Mouse (Mus musculus) lung, postnatal 25 days (tissue): ENCODE measurements around the gene Gfy.

Experiments
- DNase-seq: peaks from one replicate; pipeline ENCODE4 v3.0.0; 2022; ENCODE audit warnings: low spot score

Gene Gfy

DNA sequence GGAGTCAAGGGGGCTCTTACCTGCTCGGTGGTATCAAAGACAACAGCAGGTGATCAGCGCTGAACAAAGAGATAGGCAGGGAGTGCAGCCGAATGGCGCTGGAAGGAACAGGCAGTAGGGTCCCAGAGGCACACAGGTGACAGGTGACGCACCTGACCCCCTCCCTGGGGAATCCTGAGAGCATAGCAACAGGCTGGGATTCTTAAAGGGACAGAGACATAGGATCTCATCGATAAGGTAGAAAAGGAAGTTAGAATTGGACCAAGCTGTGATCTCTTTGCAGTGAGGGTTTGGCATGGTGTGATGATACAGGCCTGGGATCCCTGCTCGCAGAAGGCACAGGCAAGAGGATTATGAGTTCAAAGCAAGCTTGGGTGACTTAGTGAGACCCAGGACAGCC is at the start of gene Gfy:
Gene Gfy (minus strand): TSS at position 101 of the 400 bp plus-strand sequence.
- no peak for DNase-seq

DNA sequence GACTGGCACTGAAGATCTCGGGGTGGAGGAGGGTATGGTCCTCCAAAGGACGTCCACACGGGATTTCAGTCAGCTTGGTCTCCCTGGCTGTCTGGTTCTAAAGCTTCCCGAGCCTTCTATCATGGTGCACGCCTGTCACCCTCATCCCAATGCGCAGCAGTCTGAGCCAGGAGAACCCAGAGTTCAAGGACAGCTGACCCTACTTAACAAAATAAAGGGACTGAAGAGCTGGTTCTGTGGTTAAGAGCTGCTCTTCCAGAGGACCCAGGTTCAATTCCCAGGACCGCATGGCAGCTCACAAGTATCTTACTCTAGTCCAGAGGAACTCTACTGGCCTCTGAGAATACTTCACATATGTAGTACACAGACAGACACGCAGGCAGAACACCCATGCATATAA is 49.7 kb upstream of the Gfy start:
- no peak for DNase-seq

DNA sequence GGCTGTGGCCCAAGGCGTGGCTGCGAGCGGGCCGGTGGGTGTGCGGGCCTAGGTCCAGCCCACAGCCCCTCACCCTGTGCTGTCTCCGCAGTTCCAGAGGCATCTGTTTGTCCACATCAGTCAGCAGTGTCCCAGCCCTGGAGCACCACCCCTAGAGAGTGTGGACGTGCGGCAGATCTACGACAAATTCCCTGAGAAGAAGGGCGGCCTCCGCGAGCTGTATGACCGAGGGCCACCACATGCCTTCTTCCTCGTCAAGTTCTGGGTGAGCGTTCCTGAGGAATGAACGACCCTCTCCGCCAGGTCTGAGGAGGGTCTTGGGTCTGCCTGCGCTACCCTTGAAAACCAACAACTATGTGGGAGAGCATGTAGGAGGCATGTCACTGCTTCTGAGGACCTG is 49.2 kb upstream of the Gfy start:
- no peak for DNase-seq

DNA sequence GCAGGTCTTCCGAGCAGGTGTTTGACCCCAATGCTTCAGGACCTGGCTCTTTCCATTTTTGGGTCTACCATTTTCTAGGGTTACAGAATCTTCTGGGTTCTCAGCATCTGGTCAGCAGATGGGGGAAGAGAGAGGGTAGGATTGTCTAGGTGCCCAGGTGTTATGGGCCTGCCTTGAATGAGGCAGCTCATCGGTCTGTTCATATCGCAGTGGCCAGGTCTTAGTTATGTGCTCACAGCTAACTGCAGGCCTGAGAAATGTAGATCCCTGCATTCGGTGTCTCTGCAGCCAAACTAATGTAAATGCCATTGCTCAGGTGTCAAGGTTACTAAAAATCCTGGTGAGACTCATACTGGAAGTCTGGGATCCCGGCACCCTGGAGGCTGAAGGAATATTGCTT is 47.1 kb upstream of the Gfy start:
- no peak for DNase-seq

DNA sequence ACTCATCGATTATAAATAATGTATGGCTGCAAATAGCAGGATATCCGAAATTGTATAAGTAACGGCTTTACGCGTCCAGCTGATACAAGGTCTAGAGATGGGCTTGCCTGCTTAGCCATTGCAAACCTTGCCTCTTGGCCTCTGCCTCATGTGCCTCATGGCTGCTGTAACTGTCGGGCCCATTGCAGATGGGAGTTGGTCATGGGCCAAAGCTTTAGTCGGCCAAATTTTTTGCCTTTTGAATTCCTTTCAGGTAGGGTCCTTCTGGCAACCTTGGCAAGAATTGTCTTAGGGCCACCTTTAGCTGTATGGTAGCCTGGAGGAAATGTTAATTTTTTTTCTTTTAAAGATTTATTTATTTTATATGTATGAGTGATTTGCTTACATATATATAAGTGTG is 45.5 kb upstream of the Gfy start:
- DNase-seq: no peak

DNA sequence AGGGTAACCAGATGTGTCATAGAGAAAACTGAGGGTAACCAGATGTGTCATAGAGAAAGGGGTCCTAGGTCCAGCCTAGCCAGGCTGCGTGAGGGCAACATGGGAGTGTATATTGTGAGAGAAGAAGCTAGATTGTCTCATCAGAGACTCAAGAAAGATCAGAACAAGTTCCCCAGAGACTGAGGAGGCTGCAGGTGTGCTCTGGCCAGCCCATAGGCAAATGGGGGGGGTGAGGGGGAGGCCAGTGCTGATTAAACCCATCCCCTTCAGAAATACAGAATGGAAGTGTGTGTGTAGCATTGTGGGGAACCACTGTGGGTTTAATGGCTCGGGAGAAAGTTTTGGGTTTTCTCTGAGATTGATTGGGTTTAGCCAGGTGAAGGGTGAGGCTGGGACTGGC is 42.3 kb upstream of the Gfy start:
- no peak for DNase-seq

DNA sequence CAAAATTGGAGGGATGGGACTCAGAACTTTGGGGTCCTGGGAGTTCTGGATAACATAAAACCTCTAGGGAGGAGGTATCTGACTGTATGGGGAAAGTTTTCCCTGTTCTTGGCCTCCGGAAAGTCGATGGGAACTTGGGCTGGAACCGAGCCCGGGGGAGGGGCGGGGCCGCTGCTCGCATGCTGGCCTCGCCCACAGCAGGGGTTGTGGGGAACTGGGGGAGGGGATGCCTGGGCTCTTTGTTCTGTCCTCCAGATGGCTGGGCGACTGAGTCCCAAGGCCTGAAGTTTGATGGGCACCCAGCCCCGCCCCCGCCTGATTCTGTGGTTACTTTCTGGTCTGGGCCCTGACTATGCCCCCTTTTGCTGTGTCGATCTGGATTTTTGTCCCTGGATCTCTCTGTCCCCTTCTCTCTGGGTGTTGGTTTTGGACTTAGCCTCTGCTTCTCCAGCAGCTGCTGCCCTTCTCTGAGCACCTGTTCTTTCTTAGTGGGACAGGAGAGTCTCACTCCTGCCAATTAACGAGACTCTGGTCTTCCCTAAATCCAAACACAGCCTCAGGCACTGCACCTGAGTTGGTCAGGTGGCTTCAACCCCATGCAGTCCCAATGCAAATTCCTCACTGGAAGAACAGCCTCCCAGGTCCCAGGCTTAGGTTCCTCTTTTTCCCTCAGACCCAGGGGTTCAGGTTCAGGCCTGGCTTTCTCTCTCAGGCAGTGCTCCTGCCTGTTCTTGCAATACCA is 37.2 kb upstream of the Gfy start:
- DNase-seq: peak; percentile 59

DNA sequence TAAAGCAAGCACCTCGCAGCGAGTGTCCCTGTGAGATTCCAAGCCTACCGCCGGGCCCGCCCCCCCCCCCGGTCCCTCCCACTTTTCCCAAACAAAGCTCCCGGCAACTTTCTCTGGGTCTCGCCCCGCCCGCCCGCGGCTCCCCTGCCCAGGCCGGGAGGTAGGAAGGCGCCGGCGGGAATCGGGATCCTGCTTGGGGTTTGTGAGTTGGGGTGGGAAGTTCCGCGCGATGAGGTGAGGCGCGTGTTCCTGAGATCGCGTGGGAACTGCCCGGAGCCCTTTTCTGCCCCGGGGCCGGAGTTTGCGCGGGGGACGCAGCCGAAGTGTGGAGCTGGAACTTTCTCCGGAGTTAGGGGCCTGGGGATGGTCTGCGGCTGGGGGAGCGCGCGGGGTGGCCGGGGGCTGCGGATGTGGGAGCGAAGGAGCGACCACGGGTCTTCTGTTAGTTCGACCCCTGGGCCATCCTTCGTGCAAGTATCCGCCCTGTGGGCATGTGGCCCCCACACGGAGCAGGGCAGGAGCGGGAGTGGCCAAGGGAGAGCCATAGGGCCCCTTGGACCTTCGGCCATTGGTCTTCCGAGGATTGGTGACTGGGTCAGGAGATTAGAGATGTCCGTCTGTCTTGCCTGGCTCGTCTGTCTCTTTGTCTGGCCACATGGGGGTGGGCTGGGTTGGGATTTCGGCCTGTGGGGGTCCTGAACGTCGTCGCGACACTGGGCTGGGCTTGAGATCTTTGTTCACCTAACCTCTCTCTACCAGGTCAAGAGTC is 36.5 kb upstream of the Gfy start, which contains the start of gene Tead2:
Gene Tead2 (plus strand): TSS at position 81 of the 769 bp plus-strand sequence.
- DNase-seq: peak; percentile 29

DNA sequence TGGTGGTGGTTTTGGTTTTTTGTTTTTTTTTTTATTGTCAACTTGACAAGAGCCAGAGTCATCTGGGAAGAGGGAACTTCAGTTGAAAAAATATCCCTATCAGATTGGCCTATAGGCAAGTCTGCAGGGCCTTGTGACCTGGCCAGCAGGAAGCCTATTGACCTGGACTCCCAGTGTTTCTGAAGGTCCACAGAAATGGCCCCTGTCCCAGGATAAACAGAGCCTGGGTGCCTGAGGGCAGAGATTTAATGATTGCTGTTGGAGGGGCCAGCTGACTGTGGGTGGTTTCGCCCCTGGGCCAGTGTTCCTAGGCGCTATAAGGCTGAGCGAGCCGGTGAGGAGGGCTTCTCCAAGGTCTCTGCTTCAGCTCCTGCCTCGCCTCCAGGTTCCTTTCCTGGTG is 34.3 kb upstream of the Gfy start:
- no peak for DNase-seq

DNA sequence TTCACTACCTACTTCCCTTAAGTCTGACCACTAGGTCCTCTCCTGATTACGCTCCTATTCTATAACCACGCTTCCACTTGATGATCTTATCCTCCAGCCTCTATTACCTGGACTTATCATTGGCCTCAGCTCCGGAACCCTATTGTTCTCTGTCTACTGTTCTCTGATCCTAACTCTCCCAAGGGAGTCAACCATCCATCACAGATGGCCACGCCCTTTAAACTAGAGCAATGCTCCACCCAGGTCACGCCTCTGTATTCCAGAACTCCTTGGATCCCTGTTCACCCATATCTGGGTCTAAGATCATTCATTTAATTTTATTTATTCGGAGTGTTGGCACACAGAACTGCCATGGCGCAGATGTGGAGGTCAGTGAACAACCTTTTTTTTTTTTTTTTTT is 33.0 kb upstream of the Gfy start:
- no peak for DNase-seq

DNA sequence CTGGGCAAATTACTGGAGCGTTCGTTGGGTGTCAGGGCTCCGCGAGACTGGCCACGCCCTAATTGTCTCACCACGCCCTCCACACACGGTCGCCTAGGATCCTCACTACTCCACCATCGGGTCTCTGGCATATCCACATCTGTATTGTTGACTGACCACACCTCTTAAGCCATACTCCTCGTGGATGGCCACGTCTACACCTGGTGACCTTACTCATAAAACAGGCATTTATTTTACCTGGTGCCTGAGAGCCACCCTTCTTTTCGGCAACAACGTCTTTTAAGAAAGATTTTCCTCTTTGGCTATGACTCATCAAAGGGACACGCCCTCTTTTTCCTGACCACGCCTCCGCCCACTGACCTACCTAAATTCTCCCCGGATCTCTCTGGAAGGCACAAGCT is 32.5 kb upstream of the Gfy start, which contains the start of gene Dkkl1:
Gene Dkkl1 (minus strand): TSS at position 297 of the 401 bp plus-strand sequence.
- DNase-seq: no peak

DNA sequence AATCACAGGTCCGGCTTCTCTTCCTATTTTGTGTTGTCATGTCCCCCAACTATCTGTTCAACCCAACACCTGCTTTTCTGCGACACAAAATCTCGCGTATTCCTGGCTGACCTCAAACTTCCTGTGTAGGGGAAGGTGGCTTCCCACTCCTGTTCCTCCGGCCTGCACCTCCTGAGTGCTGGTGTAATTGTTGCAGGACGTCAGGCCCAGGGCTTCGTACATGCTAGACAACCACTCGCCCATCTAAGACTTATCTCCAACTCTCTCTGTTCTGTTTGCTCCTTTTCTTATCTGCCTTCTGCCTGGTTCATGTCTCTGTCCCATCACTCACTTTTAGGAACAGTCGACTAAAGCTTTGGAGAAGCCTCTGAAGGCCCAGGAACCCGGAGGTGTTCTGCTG is 31.7 kb upstream of the Gfy start:
- no peak for DNase-seq

DNA sequence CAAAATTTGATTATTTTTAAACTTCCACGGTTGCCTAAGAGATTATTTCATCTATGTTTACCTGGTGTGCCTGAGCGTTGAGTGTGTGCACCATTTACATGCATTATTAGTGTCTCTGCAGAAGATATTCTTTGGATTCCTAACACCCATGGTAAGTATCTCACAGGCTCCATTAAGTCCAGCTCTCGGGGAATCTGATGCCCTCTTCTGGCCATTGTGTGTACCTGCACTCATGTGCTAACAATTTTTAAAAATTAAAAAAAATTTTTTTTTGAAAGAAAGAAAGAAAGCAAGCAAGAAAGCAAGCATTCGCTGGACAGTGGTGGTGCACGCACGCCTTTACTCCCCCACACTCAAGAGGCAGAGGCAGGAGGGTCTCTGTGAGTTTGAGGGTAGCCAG is 28.9 kb upstream of the Gfy start:
- DNase-seq: no peak

DNA sequence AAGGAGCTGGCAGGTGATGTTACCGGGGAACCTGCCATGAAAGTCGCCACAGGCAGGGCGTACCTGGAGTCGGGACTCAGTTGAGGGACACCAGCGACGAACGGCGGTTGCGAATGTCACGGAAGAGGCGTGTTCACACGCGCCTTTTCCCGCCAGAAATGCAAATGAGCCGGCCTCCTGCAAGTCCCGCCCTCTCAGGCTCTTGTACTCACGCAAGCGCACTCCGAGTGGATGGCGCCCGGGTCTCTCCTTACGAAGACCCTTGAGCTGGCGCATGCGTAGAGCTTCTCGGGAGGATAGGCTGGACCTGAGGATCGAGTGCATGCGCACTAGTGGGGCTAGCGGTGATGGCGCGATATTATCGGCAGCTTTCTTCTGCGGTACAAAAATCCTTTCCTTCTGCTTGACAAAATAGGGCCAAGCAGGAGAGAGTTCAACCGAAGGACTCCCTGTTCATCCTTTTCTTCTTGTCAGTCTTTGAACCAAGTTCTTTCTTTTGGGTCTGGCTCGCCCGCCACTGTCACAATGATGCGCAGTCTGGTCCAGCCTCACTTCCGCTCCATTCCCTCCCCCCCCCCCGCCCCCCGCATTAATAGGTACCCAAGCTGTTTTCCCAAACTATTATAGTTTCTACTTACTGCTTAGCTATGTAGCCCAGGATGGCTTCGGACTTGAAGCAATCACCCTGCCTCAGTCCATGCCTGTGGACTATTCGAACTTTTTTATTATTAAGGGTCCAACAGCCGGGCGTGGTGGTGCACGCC is 25.2 kb upstream of the Gfy start, which contains the start of gene Ccdc155:
Gene Ccdc155 (minus strand): TSS at position 513 of the 764 bp plus-strand sequence.
- DNase-seq: peak; percentile 94

DNA sequence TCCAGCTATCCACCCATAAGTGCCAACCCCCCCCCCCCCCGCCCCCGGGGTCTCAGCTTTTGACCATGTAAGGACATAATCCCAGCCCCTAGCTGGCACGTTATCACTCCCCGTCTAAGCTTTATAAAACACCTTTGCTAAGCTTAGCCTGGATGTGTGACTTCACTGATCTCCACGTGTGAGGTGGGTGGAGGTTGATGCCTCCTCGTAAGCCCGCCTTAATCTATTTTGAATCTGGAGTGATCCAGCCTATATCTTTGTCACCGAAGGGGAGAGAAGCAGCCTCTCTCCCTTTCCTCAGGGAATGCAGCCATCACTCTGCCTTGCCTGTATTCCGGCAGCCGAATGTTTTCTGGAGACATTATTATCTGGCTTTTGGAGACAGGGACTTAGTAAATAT is 23.3 kb upstream of the Gfy start:
- DNase-seq: no peak

DNA sequence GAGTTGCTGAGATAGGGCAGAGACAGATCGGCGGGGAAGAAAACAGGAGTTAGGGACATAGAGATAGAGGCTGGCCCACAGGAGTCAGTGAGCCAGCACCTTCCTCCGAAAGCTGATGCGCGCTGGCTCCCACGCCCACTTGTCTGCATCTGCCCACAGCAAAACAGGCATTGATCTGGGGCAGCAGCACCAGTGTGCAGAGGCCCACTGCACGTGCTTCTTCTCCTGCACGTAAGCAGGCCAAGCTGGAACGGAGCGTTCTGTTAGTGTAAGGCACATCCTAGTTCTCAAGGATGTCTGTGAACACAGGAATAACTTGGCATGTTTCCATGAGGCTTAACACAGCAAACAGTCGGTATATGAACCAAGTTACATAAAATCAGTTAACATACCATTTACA is 19.6 kb upstream of the Gfy start:
- no peak for DNase-seq

DNA sequence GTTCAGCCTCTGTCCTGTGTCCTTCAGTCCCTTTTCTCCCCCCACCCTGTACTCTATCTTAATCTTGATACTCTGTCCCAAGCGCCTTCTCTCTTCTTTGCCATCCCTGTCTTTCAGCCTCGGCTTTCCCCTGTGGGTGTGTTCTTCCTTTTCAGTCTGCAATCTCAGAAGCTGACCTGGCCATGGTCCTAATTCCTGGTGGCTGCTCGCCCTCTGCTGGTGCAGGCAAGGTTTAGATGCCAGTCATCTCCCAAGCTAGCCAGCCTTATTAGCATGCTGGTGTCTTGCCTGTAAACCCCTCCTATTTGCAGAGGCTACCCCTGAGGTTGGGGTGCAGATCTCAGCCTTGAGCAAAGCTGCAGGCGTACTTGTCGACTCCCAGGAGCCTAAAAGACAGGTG is 19.1 kb upstream of the Gfy start:
- DNase-seq: peak; percentile 78

DNA sequence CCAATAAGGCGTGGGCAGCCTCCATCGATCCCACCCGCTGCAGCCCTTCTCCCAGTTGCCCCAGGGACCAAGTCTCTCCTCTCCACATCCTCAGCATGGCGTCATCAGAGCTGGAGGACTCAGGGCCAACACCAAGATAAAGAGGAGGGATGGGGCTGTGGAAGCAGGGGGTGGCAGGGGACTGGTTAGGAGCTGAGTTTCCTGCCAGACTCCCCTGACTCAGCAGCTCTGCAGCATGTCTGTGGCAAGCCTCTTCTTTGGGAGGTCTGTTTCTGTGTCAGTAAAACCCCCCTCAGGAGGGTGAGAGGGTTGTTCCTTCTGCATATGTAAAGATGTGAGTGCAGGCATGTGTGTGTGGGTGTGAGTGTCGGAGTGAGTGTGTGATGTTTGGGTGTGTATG is 17.6 kb upstream of the Gfy start:
- DNase-seq: no peak

DNA sequence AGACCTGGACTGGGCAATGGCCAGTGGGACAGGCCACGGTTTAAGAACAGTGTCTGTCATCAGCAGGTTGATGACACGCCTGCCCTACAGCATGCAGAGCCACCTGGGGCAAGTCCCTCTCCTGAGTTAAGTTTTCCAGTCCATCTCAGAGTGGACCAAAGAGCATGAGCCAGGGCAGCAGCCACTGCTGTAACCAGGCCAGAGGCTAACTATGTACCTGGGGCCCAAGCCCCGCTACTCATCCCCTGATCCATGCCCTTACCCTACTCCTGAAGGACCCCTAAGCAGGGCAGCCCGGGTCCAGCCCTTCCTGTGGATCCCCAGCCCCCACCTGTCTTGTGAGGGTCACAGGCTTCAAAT is 16.8 kb upstream of the Gfy start:
- DNase-seq: no peak

DNA sequence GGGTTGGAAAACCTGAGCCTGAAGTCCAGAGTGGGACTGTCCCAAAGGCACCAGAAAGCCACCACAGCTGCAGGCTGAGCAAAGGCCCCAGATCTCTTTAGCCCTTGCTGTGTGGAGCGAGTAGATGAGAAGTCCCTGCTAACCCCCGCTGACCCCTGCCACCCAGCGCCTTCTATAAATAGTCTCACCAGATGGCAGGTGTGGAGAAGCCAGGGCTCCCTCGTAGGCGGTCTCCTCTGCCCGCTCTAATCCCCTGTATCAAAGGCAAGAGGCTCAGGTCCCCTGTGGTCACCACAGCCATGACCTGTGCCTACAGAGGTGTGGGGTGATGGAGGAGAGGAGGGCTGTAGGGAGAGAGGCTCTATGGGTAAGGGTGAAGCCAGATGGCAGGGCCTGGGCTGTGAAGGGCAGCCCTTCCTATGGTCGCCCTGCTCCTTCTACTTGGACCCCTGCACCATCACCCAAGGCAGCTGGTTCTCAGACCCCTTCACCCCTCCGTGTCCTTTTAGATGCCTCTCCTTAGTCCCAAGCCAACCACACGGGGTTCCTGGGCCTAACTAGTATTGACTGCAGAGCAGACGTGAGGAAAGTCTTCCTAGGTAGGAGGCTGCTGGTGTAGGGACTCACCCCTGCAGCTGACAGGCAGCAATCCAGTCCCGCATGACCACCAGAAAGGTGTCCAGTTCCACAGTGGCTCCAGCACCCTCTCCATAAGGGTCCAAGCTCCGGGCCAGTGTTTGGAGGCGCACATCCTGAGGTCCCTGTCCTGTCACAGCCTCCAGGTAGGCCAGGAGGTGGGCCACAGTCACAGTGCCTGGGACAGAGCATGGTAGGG is 16.2 kb upstream of the Gfy start:
- DNase-seq: no peak

DNA sequence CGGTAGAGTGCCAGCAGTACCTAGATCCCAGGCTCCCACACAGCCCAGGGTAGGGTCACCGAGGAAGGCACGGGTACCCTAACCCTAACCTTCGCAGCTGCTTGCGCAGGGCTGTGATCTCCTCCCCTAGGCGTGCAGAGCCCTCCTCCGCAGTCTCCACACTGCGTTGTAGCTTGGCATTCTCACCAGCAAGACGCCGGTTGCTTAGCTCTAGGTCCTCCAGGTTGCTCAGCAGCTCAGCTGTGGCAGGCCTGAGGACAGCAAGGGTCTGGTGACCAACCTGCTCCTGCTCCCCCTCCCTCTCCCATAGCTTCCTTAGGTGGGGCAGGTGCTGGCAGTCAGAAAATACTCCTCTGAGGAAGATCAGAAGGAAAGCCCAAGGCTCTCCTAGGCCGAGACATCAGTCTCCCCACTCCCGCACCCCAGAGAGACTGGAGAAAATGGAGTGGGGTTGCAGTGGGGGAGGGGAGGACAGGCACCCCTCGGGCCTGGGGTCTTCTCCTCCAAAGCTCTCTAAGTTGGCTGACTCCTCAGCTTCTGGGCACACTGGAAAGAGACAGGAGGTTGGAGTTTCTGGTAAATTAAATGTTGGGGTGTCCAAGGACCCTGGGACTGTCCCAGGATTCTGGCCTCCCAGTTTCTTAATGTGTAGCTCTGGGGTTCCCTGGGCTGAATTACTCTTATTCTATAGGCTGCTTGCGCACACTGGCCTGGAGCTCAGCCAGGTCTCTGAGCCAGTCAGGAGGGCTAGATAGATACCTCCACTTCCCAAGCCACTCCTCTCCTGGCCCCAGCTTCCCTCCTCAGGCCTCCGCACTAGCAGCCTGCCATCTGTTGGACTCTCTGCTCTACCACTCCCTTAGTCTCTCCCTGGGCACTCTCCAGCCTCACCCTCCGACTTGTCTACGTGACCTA is 14.8 kb upstream of the Gfy start:
- DNase-seq: no peak
